Mouse (Mus musculus) heart, adult 8-10 months (tissue): ENCODE measurements around the gene Shc3. TPM values are rescaled to one million over a fixed set of nuclear protein-coding genes. Genes with fewer than 3 reads are reported as not detected.

ENCODE experiments used
- DNase-seq: peaks from one replicate; pipeline ENCODE4 v3.0.0; 2022; ENCODE audit warnings: low spot score
- total RNA-seq, 4 experiments: library from RNA; stranded (reverse); gene quantifications; 2 replicates each; pipeline ENCODE4 v1.2.4; 2022

Gene Shc3
- total RNA-seq, 4 experiments from 2014 or later: 1.7 to 2.1 (median 1.8) TPM

DNA sequence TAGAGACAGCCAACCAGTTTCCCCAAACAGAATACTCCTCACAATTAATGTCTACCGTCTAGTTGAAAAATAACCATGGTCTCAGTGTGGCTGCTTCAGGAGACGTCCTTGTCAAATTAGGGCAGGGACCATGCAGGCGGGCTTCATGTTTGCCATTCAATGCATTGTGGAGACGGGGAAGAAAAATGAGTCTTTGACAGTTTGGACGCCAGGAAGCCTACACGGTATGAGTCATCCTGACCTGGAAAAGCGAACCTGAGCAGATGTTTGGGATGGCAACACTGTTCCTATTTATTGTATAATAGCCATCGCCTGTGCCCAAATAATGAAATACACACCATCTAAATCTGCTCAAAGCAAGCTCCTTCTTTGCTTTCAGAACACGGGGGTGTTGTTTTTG, 83.9 kb downstream of the Shc3 start:
- DNase-seq: no peak

DNA sequence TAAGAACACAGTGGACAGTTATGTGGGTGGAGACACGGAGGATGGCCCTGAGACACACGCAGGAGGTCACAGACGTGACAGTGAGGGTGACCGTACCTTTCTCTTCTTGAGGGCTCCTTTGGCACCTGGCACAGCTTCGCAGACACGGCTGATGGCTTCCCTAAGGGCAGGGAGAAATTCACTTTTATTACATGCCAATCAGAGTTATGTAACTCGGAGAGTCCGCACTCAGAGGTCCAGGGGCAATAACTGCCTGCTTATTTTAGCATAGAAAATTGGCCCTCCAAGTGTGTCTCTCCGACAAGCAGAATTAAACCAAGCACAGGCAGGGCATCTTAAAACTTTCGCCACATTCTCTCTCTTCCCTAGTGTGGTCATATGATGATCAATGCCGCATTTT, 86.4 kb downstream of the Shc3 start:
- no peak for DNase-seq

DNA sequence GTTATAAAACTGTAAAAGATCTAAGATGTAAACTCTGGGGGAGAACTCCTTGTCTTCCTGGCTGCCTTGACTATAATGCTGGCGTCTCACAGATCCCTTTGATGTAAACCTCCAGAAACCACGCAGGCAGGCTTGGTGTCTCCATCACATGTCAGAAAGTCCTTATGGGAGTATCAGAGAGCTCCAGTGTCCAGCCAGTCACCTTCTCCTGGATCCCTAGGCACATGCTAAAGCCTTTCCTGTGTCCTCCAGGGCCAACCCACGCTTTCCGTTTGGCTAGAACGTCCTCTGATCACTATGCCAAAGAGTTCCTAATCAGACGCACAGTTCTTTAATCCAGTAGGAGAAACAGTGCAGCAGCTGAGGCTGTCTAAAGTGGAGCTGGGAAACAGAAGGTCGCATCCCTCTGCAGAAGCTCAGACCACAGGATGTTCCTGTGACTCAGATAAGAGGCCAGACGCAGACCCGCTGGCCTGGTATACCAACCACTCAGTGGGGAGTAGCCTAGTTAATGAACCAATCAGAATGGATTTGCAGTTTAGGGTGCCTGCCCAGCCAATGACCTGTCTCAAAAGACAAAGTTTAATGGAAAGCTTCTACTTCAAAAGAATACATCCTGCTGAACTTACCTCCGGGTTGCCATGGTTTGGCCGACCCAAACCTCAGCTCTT, 88.7 kb downstream of the Shc3 start:
- DNase-seq: no peak

DNA sequence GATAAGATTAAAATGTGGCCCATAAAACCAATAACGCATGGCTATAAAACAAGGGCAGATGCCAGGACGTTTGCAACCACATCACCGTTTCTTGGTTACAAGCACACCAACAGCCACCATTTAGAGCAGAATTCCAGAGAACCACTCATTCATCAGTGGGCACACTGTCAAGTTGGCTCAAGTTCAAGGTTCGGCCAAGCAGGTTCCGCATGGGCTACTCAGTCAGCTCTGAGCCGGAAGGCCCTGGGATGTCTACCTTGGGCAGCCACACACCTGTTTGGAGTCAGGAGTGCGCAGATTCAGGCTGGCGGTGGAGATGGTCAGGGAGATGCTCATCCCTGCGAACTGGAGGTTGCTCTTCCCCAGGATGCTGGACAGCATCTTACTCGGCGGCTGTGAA, 89.4 kb downstream of the Shc3 start:
- no peak for DNase-seq

DNA sequence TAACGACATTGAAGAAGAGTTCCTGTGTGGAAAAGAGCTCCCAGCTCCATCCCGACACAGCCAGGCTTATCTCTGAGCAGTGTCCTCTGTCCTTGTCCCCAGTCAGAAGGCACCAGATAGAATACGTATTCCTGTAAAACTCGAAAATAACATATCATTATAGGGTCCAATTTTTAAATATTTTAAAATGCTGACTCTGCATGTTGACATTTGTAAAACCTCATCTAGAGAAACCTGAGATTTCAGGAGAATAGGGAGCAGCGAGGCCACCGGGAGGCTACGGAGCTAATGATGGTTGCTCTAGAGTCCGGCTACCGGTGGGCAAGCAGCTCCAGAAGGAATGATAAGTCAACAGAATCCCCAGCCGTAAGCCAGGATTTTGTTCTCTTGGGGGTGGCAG, 92.2 kb downstream of the Shc3 start:
- no peak for DNase-seq

DNA sequence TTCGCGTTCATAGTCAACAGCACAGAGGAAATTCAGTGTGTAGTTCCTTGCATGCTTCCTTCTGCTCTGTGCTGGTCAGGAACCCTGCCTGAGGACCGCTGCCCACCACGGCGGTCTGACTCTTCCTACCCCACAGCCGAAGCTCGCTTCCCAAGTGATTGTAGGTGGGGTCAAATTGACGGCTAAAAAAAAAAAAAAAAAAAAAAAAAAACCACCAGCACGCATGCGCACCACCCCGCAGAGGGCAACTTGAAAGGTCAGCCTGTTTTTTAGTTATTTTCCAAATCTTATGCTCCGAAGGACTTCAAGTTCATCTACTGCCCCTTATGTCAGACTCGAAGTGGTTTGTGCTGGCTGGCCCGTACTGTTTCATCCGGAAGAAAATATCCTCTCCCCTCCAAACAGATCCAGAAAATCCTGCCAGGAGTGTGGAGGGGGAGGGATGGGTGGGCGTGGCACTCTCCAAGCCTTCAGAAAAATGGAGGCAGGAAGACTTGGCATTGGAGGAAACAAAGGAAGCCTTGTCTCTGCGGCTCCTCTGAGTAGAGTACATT, 100.4 kb downstream of the Shc3 start:
- no peak for DNase-seq

DNA sequence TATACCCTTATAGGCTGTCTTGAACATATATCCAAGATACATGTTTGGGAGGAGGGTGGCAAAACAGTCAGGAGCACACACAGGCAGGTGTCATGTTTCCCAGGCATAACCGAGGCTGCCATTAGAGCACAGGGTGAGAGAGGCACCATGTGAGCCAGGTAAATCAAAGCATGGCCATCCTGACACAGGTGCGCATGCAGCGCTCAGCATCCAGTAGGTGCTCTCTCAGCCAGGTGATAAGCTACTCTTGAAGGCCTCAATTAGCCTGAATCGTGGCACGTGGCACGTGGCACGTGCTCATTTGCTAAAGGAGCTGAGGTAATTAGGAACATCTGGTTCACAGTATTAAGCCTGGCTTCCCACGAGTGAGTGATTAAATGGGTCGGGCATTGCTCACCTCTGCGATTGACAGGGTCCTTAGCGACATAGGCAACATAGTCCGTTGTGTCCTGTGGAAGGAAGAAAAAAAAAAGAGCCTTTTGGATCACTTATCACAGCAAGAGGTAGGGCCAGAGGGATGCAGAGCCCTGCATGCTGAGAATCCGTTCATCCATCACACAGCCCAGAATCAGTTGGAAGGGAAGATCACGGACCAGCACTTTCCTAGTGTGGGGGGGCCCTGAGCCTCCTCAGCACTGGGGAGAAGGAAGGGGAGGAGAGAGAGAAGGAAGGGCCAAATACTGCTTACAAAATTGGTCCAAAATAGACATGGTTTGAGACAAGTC, 102.9 kb downstream of the Shc3 start:
- no peak for DNase-seq

DNA sequence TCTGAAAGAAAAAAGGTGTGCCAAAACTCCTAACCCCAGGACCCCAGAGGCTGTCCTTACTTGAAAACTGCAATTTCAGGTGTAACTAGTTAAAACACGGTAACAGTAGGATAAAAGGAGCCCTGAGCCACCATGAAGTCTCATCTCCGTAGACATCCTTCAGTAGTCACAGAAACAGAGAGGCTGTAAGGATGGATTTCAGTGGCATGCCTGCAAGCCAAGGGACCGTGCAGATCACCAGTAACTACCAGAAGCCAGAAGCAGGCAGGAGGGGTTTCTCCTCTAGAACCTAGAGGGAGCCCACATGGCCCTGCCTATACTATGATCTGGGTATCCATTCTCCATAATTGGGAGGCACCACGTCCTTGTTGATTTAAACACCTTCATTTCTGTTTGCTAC, 104.9 kb downstream of the Shc3 start:
- DNase-seq: no peak

DNA sequence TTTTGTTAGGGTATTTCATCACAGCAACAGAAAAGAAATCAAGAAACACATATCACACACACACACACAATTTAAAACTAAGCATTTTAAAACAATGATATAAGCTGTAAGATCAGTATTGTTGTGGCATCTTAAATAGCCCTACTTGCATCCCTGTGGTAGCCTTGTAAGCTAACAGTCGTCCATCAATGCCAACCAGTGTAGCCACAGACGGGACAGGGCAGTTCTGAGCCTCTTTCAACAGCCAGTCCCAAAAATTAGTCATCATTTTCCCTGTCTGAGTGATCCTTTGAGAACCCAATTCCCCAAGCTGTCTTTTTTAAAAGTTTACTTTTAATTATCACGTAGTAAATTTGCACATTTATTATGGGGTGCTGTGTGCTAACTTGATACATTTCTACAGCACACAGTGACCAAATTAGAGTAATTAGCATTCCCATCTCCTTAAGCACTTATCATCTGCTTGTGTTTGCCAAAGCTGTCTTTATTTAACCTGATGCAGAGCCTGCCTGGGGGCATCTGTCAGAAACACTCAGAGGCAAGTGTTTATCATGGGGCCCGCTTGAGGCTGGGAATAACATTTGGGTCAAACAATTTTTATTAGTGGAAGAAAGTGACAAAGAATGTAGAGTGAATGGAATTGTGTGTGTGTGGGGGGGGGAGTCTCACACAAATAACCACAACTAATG, 112.9 kb downstream of the Shc3 start:
- no peak for DNase-seq

DNA sequence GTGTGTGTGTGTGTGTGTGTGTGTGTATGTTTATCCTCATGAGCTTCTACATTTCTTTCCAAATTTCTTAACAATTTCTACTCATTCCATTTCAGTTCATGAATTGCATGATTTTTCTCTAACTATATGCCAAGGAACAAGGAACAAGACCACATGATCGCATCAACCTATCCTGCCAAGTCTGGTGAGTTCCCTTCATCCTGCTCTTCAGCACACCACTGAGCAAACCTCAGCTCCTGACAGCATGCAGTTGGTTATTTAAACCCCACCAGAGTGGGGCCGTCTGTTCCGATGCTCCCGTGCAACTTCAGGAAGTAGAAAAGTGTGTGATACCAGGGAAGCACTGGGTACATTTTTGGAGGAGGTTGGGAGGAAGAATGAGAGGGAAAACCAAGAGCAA, 122.7 kb downstream of the Shc3 start:
- no peak for DNase-seq

DNA sequence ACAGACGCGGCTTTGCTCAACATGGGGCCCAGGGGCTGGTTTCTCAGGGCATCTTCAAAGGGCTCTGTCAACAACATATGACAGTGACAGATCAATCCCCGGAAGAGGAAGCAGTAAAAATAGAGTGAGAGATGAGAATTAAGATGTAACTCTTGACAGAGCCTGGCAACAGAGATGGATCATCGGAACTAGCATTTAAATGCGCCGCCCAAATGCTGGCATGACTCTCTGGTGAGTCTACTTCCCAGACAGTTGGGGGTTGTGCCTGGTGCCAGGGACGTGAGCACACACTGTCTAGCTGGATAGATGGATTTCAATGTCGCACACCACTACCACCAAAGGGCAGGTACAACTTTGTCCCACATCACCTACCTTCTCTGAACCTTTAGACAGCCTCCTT, 126.3 kb downstream of the Shc3 start:
- DNase-seq: no peak

DNA sequence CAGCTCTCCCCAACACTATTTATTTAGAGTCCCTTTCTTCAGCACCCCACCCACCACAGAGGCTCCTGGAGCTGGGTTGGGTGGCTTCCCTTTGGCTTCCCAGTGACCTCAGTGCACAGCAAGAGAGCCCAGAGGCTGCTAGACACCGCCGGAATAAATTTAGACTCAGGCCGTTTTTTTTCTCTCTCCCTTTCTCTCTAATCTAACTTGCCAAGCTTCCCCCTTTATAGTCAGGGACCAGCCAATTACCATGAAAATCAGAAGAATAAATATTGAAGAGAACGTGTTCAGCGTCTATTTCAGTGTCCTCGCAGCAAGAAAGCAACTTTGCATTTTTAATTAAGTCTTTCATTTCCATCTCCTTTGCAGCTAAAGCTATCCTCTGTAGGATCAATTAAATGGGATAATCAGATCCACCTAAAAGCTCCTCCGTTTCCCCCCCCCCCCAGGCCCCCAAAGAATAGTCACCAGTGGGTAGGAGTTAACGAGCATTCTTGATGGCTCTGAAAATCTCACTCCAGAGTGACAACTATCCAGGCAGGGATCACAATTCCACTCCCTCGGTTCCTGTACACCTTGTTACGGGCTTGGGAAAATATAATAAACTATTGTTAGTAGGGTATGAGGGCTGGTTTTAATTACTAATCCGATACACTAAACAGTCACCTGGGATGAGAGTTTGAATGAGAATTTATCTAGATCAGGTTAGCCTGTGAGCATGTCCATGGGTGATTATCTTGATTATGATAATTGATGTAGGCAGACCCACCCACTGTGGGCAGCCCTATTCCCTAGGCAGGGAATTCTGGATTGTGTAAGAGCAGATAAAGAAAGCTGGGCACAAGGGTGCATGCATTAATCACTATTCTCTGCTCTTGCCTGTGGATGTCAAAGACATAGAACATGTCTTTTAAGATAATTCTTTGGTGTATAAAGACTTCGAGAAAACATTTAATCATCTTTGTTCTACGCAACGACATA, 131.8 kb downstream of the Shc3 start:
- no peak for DNase-seq

DNA sequence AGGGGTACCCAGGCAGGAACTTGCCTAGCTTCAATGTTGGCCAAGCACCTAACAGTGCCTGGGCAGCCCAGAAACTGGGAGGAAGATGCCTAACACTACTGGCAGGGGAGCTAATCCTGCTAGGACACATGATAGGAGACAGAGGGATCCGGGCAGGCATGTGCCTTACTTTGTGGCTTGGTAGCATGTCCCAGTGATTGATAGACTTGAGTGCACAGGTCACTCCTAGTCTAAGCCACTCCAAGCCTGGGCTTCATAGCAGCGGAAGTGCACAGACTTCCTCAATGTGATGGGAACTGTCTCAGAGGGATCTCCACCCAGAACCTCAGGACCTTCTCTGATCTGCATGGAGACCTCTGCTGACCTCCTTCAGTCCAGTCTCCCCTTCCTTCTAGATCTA, 134.1 kb downstream of the Shc3 start:
- DNase-seq: no peak

DNA sequence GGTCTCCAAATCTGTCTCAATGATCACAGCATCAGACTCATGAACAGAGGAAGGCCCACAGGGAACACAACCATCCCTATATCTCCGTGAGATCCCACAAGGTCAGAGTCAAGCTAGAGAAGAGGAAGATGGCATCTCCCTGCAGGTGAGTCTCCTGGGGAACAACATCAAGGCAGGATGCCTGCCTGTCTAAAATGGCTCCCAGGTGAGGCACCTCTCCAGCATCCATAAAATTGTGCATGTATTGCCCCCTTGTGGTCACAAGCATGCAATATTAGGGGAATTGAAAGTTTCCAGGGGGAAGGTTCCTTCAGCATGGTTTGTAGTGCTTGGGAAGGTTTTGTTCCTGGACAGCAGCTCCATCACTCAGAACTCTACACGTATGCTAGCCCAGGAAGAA, 134.8 kb downstream of the Shc3 start:
- DNase-seq: no peak

DNA sequence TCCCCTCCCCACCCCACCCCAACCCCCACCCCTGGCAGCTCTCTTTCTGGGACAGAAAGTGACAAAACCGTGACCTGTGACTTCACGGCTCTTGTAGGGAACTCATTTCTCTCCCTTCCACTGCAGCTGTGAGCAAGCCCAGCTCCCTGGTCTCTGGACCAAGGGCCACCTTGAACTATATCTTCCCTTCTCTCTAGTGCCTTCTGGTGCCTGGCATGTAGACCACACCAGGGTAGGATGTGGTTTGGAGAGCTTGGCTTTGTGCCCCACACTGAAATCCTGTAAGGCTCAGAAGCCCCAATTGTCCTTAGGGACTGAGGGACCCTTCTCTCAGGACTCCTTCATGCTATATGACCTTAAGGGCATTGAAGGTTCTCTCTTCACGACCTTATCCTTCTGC, 135.8 kb downstream of the Shc3 start:
- no peak for DNase-seq

DNA sequence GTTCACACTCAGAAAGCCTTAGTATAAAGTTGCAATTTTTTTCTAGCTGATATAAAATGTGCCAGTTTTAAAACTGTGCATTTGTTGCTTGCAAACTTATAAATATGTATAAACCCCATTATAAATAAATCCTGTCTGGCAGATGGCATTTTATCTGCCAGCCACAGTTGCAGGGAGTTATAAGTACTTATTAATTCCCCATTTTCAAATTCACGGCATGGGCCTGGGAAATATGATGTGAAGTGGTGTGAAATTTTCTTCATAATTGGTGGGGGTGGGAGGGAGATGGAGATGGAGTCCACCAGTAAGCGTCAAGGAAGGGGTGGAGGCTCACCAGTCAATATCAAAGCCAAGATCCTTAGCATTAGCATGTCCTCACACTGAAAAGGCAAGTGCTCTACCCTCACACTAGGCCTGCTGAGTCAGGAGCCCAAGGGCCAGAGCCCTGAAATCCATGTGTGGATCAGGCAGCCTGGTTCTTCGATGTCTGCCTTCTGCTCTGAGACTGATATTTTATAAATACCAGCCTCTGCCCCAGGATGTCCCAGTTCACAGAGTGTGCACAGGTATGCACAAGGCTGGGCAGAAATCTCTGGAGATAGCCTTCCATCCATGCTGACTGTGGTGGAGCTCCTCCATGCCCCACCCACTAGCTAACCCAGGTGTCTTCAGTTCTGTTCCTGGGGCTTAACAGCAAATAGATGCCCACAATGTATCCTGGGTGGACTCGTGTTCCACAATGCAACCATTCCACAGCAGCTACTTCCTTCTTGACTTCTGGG, 143.4 kb downstream of the Shc3 start:
- DNase-seq: no peak

DNA sequence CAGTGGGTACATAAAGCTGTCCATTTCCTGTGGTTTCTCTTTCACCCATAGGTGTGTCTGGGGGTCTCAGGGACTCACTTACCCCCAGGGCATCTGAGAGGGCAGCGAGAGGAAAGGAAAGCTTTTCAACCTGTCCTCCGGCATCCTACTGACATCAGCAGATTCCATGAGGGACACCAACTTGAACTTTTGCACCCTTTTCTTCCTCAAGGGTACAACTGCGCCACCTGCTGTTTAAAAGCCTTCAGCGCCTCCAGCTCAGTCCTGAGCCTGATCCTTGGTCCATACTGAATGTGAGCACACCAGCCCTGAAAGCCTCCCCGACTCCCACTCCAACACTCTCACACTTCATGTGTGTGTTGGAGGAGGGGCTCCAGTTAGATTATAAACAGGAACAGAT, 144.6 kb downstream of the Shc3 start:
- no peak for DNase-seq

DNA sequence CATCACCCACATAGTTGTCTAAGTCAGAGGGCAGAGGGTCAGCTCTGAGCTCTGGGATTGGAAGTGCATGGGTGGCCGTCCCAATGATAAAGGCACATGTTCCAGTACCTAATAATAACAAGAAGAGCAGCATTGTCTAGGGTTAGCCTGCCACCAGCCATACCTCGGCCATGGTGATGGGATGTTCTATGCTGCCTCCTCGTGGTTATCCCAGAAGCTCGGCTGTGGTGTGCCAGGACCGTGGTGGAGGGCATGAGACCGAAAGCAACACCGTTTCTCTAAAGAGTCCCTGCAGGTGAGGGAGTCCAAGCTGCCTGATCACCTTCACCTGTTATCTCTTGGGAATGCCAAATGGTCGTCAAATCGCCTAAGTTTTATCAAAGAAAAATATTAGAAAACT, 145.6 kb downstream of the Shc3 start:
- DNase-seq: no peak

DNA sequence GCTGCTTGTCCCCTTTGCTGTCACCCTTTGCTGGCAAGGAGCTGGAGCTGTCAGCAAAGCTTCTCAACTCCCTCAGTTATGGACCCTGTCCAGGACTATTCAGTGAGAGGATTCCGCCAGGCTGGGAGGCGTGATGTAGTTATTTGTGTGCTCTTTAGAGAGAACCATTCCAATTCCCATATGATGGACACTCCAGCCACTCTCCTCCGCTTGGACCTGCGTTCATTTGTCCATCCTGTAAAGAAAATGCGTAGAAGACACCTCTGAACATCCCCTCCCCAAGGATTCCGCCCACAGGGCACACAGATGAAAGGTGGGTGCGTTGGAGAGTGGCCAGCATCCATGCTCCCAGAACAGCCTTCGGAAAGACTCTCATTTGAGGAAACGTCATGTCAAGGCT, 148.4 kb downstream of the Shc3 start:
- DNase-seq: no peak

DNA sequence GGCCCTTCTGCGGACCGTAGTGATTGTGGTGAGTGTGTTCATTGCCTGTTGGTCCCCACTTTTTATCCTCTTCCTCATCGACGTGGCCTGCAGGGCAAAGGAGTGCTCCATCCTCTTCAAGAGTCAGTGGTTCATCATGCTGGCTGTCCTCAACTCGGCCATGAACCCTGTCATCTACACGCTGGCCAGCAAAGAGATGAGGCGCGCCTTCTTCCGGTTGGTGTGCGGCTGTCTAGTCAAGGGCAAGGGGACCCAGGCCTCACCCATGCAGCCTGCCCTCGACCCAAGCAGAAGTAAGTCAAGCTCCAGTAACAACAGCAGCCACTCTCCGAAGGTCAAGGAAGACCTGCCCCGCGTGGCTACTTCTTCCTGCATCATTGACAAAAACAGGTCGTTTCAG, 149.7 kb downstream of the Shc3 start:
- DNase-seq: no peak

DNA sequence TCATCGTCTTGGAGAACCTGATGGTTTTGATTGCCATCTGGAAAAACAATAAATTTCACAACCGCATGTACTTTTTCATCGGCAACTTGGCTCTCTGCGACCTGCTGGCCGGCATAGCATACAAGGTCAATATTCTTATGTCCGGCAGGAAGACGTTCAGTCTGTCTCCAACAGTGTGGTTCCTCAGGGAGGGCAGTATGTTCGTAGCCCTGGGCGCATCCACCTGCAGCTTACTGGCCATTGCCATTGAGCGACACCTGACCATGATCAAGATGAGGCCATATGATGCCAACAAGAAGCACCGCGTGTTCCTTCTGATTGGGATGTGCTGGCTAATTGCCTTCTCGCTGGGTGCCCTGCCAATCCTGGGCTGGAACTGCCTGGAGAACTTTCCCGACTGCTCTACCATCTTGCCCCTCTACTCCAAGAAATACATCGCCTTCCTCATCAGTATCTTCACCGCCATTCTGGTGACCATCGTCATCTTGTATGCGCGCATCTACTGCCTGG, 150.2 kb downstream of the Shc3 start:
- DNase-seq: no peak
